9 mouse cellular contexts compared by ENCODE assay signal in the genomic region with DNA sequence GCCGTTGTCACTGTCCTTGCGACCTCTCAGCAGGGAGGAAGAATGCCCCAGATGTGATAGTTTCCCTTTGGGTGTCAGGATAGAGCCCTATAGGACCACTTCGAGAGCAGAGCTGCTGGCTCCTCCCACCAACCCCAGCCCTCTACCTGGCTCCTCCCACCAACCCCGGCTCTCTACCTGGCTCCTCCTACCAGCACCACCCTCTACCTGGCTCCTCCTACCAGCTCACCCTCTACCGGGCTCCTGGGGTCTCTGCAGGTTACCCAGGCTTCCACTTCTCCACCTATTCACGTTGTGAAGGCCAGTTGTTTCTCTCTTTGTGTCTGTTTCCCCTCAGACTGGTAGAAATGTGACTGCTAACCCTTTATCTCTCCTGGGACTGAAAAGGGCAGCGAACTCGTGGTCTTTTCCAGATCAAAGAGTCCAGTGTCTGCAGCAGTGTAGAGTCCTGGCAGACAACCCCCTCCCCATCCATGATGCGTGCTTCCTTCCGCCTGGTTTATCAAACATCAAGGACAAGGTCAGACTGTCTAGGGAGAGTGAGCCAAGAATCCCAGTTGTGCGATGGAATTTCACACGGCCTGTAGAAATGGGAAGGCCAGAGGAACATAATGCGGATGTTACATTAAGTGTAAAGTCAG. TPM values are rescaled to one million over a fixed set of nuclear protein-coding genes. Genes with fewer than 3 reads are reported as not detected.
DNase-seq lines count a peak whose midpoint lies in the region; ATAC-seq and TF ChIP-seq lines count a peak whose summit lies in the region.
"Had no signal": no experiment of that assay in that cellular context is flagged by ENCODE, and none has a peak within 500 bp of the region (broad histone marks: within the 10 kb centered on the region; RNA-seq: fewer than 3 reads in every experiment).

No protein-coding gene starts in this region.

- no peak overlapping the region for H3K4me2 ChIP-seq in hindbrain, embryonic 15.5 days
- H3K4me2 ChIP-seq in hindbrain, embryonic 13.5 days, result no peak overlapping the region
- no peak overlapping the region; the same call in 1 of the 2 replicates for H3K4me2 ChIP-seq in kidney, embryonic 16.5 days (replicated peaks; ENCODE audit: low read depth, low read length)

- peak; percentile 32; the same call in 1 of the 2 replicates for ATAC-seq in hindbrain, embryonic 15.5 days (ENCODE audit: low FRiP score, low read depth)
- no peak for ATAC-seq in hindbrain, embryonic 13.5 days (ENCODE audit: low FRiP score)
- ATAC-seq in kidney, embryonic 16.5 days (ENCODE audit: low FRiP score, low TSS enrichment), result peak; percentile 40

- WGBS in hindbrain, embryonic 15.5 days, result 24% methylated on average over 13 of the region's 13 CpGs
- 24% methylated on average over 13 of the region's 13 CpGs for WGBS in hindbrain, embryonic 13.5 days
- WGBS in kidney, embryonic 16.5 days, result 29% methylated on average over 13 of the region's 13 CpGs
- 55% methylated on average over 13 of the region's 13 CpGs for WGBS in thymus, adult 2 months

- peak overlapping the region; percentile 20; the same call in 1 of the 2 replicates for H3K27ac ChIP-seq in hindbrain, embryonic 15.5 days (replicated peaks)
- no peak overlapping the region for H3K27ac ChIP-seq in hindbrain, embryonic 13.5 days
- peak overlapping the region; percentile 88 for H3K27ac ChIP-seq in kidney, embryonic 16.5 days (ENCODE audit: low read length)
- no peak overlapping the region for H3K27ac ChIP-seq in thymus, adult 2 months (ENCODE audit: control insufficient read depth, insufficient read depth, low read length)
- H3K27ac ChIP-seq: macrophage had no signal

- no peaks in the 10 kb centered on the region for H3K9me3 ChIP-seq in hindbrain, embryonic 15.5 days
- no peaks in the 10 kb centered on the region for H3K9me3 ChIP-seq in hindbrain, embryonic 13.5 days
- no peaks in the 10 kb centered on the region for H3K9me3 ChIP-seq in kidney, embryonic 16.5 days (ENCODE audit: low read length)

- H3K4me3 ChIP-seq in hindbrain, embryonic 15.5 days, result no peak overlapping the region
- no peak overlapping the region for H3K4me3 ChIP-seq in hindbrain, embryonic 13.5 days
- no peak overlapping the region for H3K4me3 ChIP-seq in kidney, embryonic 16.5 days (ENCODE audit: low read length)
- no peak overlapping the region for H3K4me3 ChIP-seq in thymus, adult 2 months (ENCODE audit: control insufficient read depth, insufficient read depth, low read length)

- H3K36me3 ChIP-seq in hindbrain, embryonic 15.5 days, result no peaks in the 10 kb centered on the region
- H3K36me3 ChIP-seq in hindbrain, embryonic 13.5 days, result no peaks in the 10 kb centered on the region
- H3K36me3 ChIP-seq in kidney, embryonic 16.5 days (ENCODE audit: insufficient read depth, low read length), result no peaks in the 10 kb centered on the region
- no peaks in the 10 kb centered on the region for H3K36me3 ChIP-seq in thymus, adult 2 months (ENCODE audit: control insufficient read depth, insufficient read depth, low read length)

- H3K9ac ChIP-seq in hindbrain, embryonic 15.5 days, result no peak overlapping the region
- H3K9ac ChIP-seq in hindbrain, embryonic 13.5 days, result no peak overlapping the region
- H3K9ac ChIP-seq in kidney, embryonic 16.5 days (replicated peaks; ENCODE audit: low read length), result no peak overlapping the region

- H3K4me1 ChIP-seq in hindbrain, embryonic 15.5 days (replicated peaks), result peaks cover 10% of the 10 kb centered on the region
- peaks cover 14% of the 10 kb centered on the region for H3K4me1 ChIP-seq in hindbrain, embryonic 13.5 days (replicated peaks)
- peaks cover 34% of the 10 kb centered on the region for H3K4me1 ChIP-seq in kidney, embryonic 16.5 days (ENCODE audit: insufficient read depth, low read length)
- H3K4me1 ChIP-seq in thymus, adult 2 months (replicated peaks; ENCODE audit: control insufficient read depth, insufficient read depth, low read length), result peaks cover 12% of the 10 kb centered on the region; the same call in 1 of the 2 replicates

- H3K27me3 ChIP-seq in hindbrain, embryonic 15.5 days, result no peaks in the 10 kb centered on the region
- H3K27me3 ChIP-seq in hindbrain, embryonic 13.5 days, result no peaks in the 10 kb centered on the region
- H3K27me3 ChIP-seq in kidney, embryonic 16.5 days (ENCODE audit: insufficient read depth, low read length), result no peaks in the 10 kb centered on the region
- H3K27me3 ChIP-seq in thymus, adult 2 months (ENCODE audit: control insufficient read depth, insufficient read depth, low read length), result no peaks in the 10 kb centered on the region

- TF ChIP-seq POLR2A in thymus, adult 2 months (IDR thresholded peaks at IDR 0.05; ENCODE audit: control insufficient read depth, extremely low read depth, insufficient read depth, low read length, poor library complexity), result no peak

- TF ChIP-seq CTCF in thymus, adult 2 months (IDR thresholded peaks at IDR 0.05; ENCODE audit: borderline replicate concordance, control insufficient read depth, extremely low read depth, insufficient read depth, low read length, poor library complexity), result no peak

- DNase-seq in c-Kit-positive CD71-positive TER-119-negative erythroid progenitor cells, embryonic 14.5 days (ENCODE audit: low read depth), result peak; percentile 46
- peak; percentile 52 for DNase-seq in lung, postnatal 36 days
- peak; percentile 31 for DNase-seq in thymus, adult 2 months
- no peak for DNase-seq in frontal cortex, adult 2 months (ENCODE audit: extremely low spot score in 1 of 2, low spot score in 1 of 2)
- DNase-seq in urinary bladder, adult 2 months (ENCODE audit: low spot score), result no peak

RNA-seq across cellular contexts. Expression of gene Stk25, which starts 9.4 kb away (rescaled TPM):
- 326 and 365 TPM in 2 replicates for polyA plus RNA-seq in hindbrain, embryonic 15.5 days (2015; fragmentation: Nextera tagmentation; extraction: Ambion mirVana)
- 307 and 330 TPM in 2 replicates for polyA plus RNA-seq in hindbrain, embryonic 13.5 days (2015; fragmentation: Nextera tagmentation; extraction: Ambion mirVana)
- 205 and 210 TPM in 2 replicates for polyA plus RNA-seq in kidney, embryonic 16.5 days (2015; fragmentation: Nextera tagmentation; extraction: Ambion mirVana)
- 127 and 164 TPM in 2 replicates for polyA plus RNA-seq in thymus, adult 2 months (2012; rRNA removed)
- 359 and 411 TPM in 2 replicates for polyA plus RNA-seq in frontal cortex, adult 2 months (2012; rRNA removed)
- polyA plus RNA-seq in urinary bladder, adult 2 months (2012; rRNA removed), result 141 and 169 TPM in 2 replicates

RNA-seq across cellular contexts. Expression of gene Bok, which starts 17.6 kb away (rescaled TPM):
- polyA plus RNA-seq in hindbrain, embryonic 15.5 days (2015; fragmentation: Nextera tagmentation; extraction: Ambion mirVana), result 93.1 and 108 TPM in 2 replicates
- 74.8 and 76.7 TPM in 2 replicates for polyA plus RNA-seq in hindbrain, embryonic 13.5 days (2015; fragmentation: Nextera tagmentation; extraction: Ambion mirVana)
- polyA plus RNA-seq in kidney, embryonic 16.5 days (2015; fragmentation: Nextera tagmentation; extraction: Ambion mirVana), result 98.3 and 108 TPM in 2 replicates
- 19.9 and 30.7 TPM in 2 replicates for polyA plus RNA-seq in thymus, adult 2 months (2012; rRNA removed)
- 48.4 and 53.9 TPM in 2 replicates for polyA plus RNA-seq in frontal cortex, adult 2 months (2012; rRNA removed)
- 51.8 and 52.5 TPM in 2 replicates for polyA plus RNA-seq in urinary bladder, adult 2 months (2012; rRNA removed)
- polyA plus RNA-seq: macrophage had no signal

Comparison
In these comparisons a context has a peak if more than half of its experiments do, and no peak if none do; other contexts are left out.
1. H3K27ac ChIP-seq: peak in hindbrain, embryonic 15.5 days (single experiment) and kidney, embryonic 16.5 days (single experiment); none in hindbrain, embryonic 13.5 days (single experiment) and thymus, adult 2 months (single experiment).
2. DNase-seq: peak in c-Kit-positive CD71-positive TER-119-negative erythroid progenitor cells, embryonic 14.5 days (single experiment), lung, postnatal 36 days (single experiment) and thymus, adult 2 months (single experiment); none in frontal cortex, adult 2 months (0 of 2) and urinary bladder, adult 2 months (single experiment).